ENCODE assay signal across 8 mouse cellular contexts in genomic region chr17:84187727-84188373, GRCm38 (mm10). TPM values are rescaled to one million over a fixed set of nuclear protein-coding genes. Genes with fewer than 3 reads are reported as not detected.
DNase-seq lines count a peak whose midpoint lies in the region; ATAC-seq and TF ChIP-seq lines count a peak whose summit lies in the region.

Zfp36l2 (minus strand) TSS chr17:84187947.

- peak within 1 kb of the TSS; percentile 94 for H3K9ac ChIP-seq in ES-E14 (ENCODE audit: insufficient read depth, low read depth, low read length, poor library complexity, severe bottlenecking)
- H3K9ac ChIP-seq in forebrain, embryonic 16.5 days (replicated peaks; ENCODE audit: low read depth, low read length) = peak within 1 kb of the TSS; percentile 68
- H3K9ac ChIP-seq in neural tube, embryonic 15.5 days (replicated peaks) = peak within 1 kb of the TSS; percentile 59

- ATAC-seq in forebrain, embryonic 16.5 days = peak; percentile 83
- peak; percentile 84 for ATAC-seq in neural tube, embryonic 15.5 days (ENCODE audit: low FRiP score)

- peak; percentile 95 for TF ChIP-seq POLR2A in lung, adult 2 months (IDR thresholded peaks at IDR 0.05; ENCODE audit: borderline replicate concordance, extremely low read depth, low read depth, low read length)

- H3K27ac ChIP-seq in ES-E14 (ENCODE audit: insufficient read depth, low read depth, low read length, poor library complexity, severe bottlenecking) = peak within 1 kb of the TSS; percentile 99
- H3K27ac ChIP-seq in forebrain, embryonic 16.5 days (ENCODE audit: low read length) = peak within 1 kb of the TSS; percentile 80
- H3K27ac ChIP-seq in neural tube, embryonic 15.5 days (replicated peaks) = peak within 1 kb of the TSS; percentile 84

- H3K9me3 ChIP-seq in ES-E14 (ENCODE audit: control insufficient read depth, insufficient read depth, low read depth, low read length) = no peaks in the 10 kb centered on the region
- H3K9me3 ChIP-seq in forebrain, embryonic 16.5 days (ENCODE audit: control insufficient read depth, low read length) = no peaks in the 10 kb centered on the region
- no peaks in the 10 kb centered on the region for H3K9me3 ChIP-seq in neural tube, embryonic 15.5 days (replicated peaks)

- peaks cover 6% of the 10 kb centered on the region; the same call in 1 of the 2 replicates for H3K27me3 ChIP-seq in forebrain, embryonic 16.5 days (replicated peaks; ENCODE audit: control insufficient read depth, insufficient read depth, low read length)
- peaks cover 34% of the 10 kb centered on the region for H3K27me3 ChIP-seq in neural tube, embryonic 15.5 days (replicated peaks)

- peak within 1 kb of the TSS; percentile 79 for H3K4me2 ChIP-seq in forebrain, embryonic 16.5 days (ENCODE audit: low read length)
- H3K4me2 ChIP-seq in neural tube, embryonic 15.5 days = peak within 1 kb of the TSS; percentile 82

- peak within 1 kb of the TSS; percentile 82 to 98 for H3K4me3 ChIP-seq in ES-E14 (ENCODE audit: insufficient read depth in 1 of 2, low read depth in 1 of 2, low read length in 2 of 2, poor library complexity in 1 of 2, severe bottlenecking in 1 of 2)
- peak within 1 kb of the TSS; percentile 66 for H3K4me3 ChIP-seq in forebrain, embryonic 16.5 days (replicated peaks; ENCODE audit: low read length)
- peak within 1 kb of the TSS; percentile 99 for H3K4me3 ChIP-seq in lung, adult 2 months (replicated peaks; ENCODE audit: extremely low read depth, low read depth, low read length)
- H3K4me3 ChIP-seq in neural tube, embryonic 15.5 days (replicated peaks) = peak within 1 kb of the TSS; percentile 53

- peaks cover 3 to 11% of the 10 kb centered on the region in 2 experiments for H3K4me1 ChIP-seq in ES-E14 (ENCODE audit: control insufficient read depth in 2 of 2, insufficient read depth in 2 of 2, low read length in 2 of 2, poor library complexity in 1 of 2)
- H3K4me1 ChIP-seq in forebrain, embryonic 16.5 days (replicated peaks; ENCODE audit: control insufficient read depth, insufficient read depth, low read length) = peaks cover 26% of the 10 kb centered on the region
- peaks cover 15% of the 10 kb centered on the region for H3K4me1 ChIP-seq in lung, adult 2 months (ENCODE audit: control insufficient read depth, insufficient read depth, low read length)
- peaks cover 39% of the 10 kb centered on the region for H3K4me1 ChIP-seq in neural tube, embryonic 15.5 days

- intact Hi-C loops in heart, postnatal 25 days (cut with DNase I) = no loop called here

- TF ChIP-seq CTCF in lung, adult 2 months (IDR thresholded peaks at IDR 0.05; ENCODE audit: insufficient read depth, low read length) = no peak

- in situ Hi-C loops in ES-E14 (cut with MboI; ENCODE audit: low sequenced_read_pairs in 2 of 2, unreplicated experiment in 2 of 2) = no loop called here

- H3K36me3 ChIP-seq in ES-E14 (ENCODE audit: control insufficient read depth, insufficient read depth, low read length, poor library complexity, severe bottlenecking) = peaks cover 26% of the 10 kb centered on the region
- H3K36me3 ChIP-seq in forebrain, embryonic 16.5 days (ENCODE audit: control insufficient read depth, insufficient read depth) = no peaks in the 10 kb centered on the region
- peaks cover 11% of the 10 kb centered on the region; the same call in 1 of the 2 replicates for H3K36me3 ChIP-seq in neural tube, embryonic 15.5 days

- WGBS in forebrain, embryonic 16.5 days = under 1% methylated on average over 68 of the region's 76 CpGs
- under 1% methylated on average over 66 of the region's 76 CpGs for whole genome bisulfite sequencing in lung, adult 2 months
- WGBS in neural tube, embryonic 15.5 days = under 1% methylated on average over 38 of the region's 76 CpGs

- peak; percentile 80 for DNase-seq in ES-E14 (ENCODE audit: low read depth, low spot score)
- peak; percentile 50 to 53 for DNase-seq in cerebellum, adult 18-20 months
- DNase-seq in heart, postnatal 25 days (ENCODE audit: low spot score) = peak; percentile 97
- peak; percentile 66 to 85 for DNase-seq in layer of hippocampus, adult 18-20 months (ENCODE audit: low spot score in 2 of 2)
- DNase-seq in lung, adult 2 months = peak; percentile 90
- DNase-seq in testis, postnatal 14 days (ENCODE audit: low spot score) = peak; percentile 94

TF ChIP-seq in ES-E14, 5 proteins besides CTCF, POLR2A, EP300 and RAD21:
- no peak for TF ChIP-seq HCFC1 (IDR thresholded peaks at IDR 0.05; ENCODE audit: borderline replicate concordance, insufficient read depth, low read length)
- no peak for TF ChIP-seq CHD2 (IDR thresholded peaks at IDR 0.05; ENCODE audit: low read depth, low read length)
- TF ChIP-seq ZC3H11A (IDR thresholded peaks at IDR 0.05; ENCODE audit: borderline replicate concordance, low read depth, low read length) = no peak
- TF ChIP-seq MAFK (IDR thresholded peaks at IDR 0.05; ENCODE audit: insufficient read depth, low read depth, low read length) = no peak
- no peak for TF ChIP-seq ZNF384 (IDR thresholded peaks at IDR 0.05; ENCODE audit: low read depth, low read length)

RNA-seq across cellular contexts. Expression of gene Zfp36l2, which starts in this region (rescaled TPM):
- total RNA-seq in ES-E14 (2012; rRNA removed) = 11.0 and 12.6 TPM in 2 replicates
- polyA plus RNA-seq in forebrain, embryonic 16.5 days (2015; fragmentation: Nextera tagmentation; extraction: Ambion mirVana) = 3.4 and 4.2 TPM in 2 replicates
- 10 to 100 TPM; 23.3 to 31.3 TPM for total RNA-seq in heart, postnatal 25 days (2021)
- 10 to 100 TPM; 22.0 to 32.5 TPM for total RNA-seq in layer of hippocampus, adult 18-20 months (2021)
- polyA plus RNA-seq in lung, adult 2 months (2012; rRNA removed) = 101 and 187 TPM in 2 replicates
- polyA plus RNA-seq in neural tube, embryonic 15.5 days (2015; fragmentation: Nextera tagmentation; extraction: Ambion mirVana) = 4.8 and 10.0 TPM in 2 replicates

Comparison
In these comparisons a context has a peak if more than half of its experiments do, and no peak if none do; other contexts are left out.
1. Peak in every context shown above with its lines: DNase-seq, ATAC-seq, H3K4me3 ChIP-seq and H3K27ac ChIP-seq.